Mouse (Mus musculus) embryonic facial prominence, embryonic 12.5 days (tissue): ENCODE data around the gene Ispd. TPM values are rescaled to one million over a fixed set of nuclear protein-coding genes. Genes with fewer than 3 reads are reported as not detected.
"Not testable (repeated sequence)": the region's sequence is repeated elsewhere in the genome, so short reads cannot be mapped to it uniquely, and the experiment has no call there.

Experiments
- ATAC-seq: fragments of 200-750 bp; cut with Nextera tagmentation; 2 replicates; pipeline ENCODE4 v1.8.0; 2017; ENCODE audit not compliant: insufficient number of reproducible peaks, insufficient read depth, low FRiP score, low TSS enrichment
- H3K27ac ChIP-seq: fragments of 300-500 bp; sonication (generic); 2 replicates; pipeline ENCODE4 v1.5.1; 2016; ENCODE audit warnings: mild to moderate bottlenecking
- H3K27me3 ChIP-seq: fragments of 300-500 bp; sonication (generic); 2 replicates; pipeline ENCODE4 v1.6.1; 2016; ENCODE audit warnings: mild to moderate bottlenecking, moderate library complexity
- H3K36me3 ChIP-seq: fragments of 300-500 bp; sonication (generic); 2 replicates; pipeline ENCODE4 v1.6.1; 2016; ENCODE audit warnings: mild to moderate bottlenecking
- H3K4me1 ChIP-seq: fragments of 300-500 bp; sonication (generic); 2 replicates; pipeline ENCODE4 v1.6.1; 2016
- H3K4me2 ChIP-seq: fragments of 300-500 bp; sonication (generic); replicated peaks from 2 replicates; pipeline ENCODE4 v1.6.1; 2016; ENCODE audit warnings: mild to moderate bottlenecking, moderate library complexity
- H3K4me3 ChIP-seq: fragments of 300-500 bp; sonication (generic); 2 replicates; pipeline ENCODE4 v1.5.1; 2016; ENCODE audit warnings: mild to moderate bottlenecking
- H3K9ac ChIP-seq: fragments of 300-500 bp; sonication (generic); 2 replicates; pipeline ENCODE4 v1.6.1; 2016; ENCODE audit warnings: mild to moderate bottlenecking, moderate library complexity
- H3K9me3 ChIP-seq: fragments of 300-500 bp; sonication (generic); 2 replicates; pipeline ENCODE4 v1.6.1; 2016; ENCODE audit warnings: mild to moderate bottlenecking, moderate library complexity
- WGBS: fragments of 180-500 bp; shearing (Covaris S2); methylation state at CpG from one replicate; pipeline ENCODE4 v1.1.7; 2016; 5-methylcytosine and 5-hydroxymethylcytosine counted together
- polyA plus RNA-seq: library from polyadenylated mRNA; unstranded; fragments of >200 nt; fragmentation: Nextera tagmentation; extraction: Ambion mirVana; gene quantifications from 2 replicates; pipeline ENCODE4 v1.2.1, GENCODE M21; 2016

Gene Ispd
- polyA plus RNA-seq = 10.6 and 12.1 TPM in 2 replicates

- under 1% methylated on average over 63 of the region's 64 CpGs for WGBS
- H3K4me1 ChIP-seq = peaks cover 13% of the 10 kb centered on the region; the same call in 1 of the 2 replicates
Observed at GRCm38 (mm10) chr12:36381441-36382340, at the start of gene Ispd, which contains the start of gene D630036H23Rik. TSS of gene Ispd (plus strand) at chr12:36381450. TSS of gene D630036H23Rik (minus strand) at chr12:36382181.

GRCm38 (mm10) chr12:36332676-36333075 lies 48.6 kb upstream of the Ispd start:
- no peaks in the 10 kb centered on the region for H3K27me3 ChIP-seq
- H3K4me1 ChIP-seq = no peaks in the 10 kb centered on the region
- no peaks in the 10 kb centered on the region for H3K36me3 ChIP-seq
- H3K4me2 ChIP-seq = no peak overlapping the region
- ATAC-seq = no peak
- 78% methylated on average over 1 of the region's 1 CpGs for WGBS
- H3K9me3 ChIP-seq = no peaks in the 10 kb centered on the region
- H3K4me3 ChIP-seq = no peak overlapping the region
- no peak overlapping the region for H3K9ac ChIP-seq
- no peak overlapping the region for H3K27ac ChIP-seq

More at GRCm38 (mm10) chr12:36381441-36382340, at the start of gene Ispd, which contains the start of gene D630036H23Rik:
- H3K27ac ChIP-seq = peak within 1 kb of the TSS; percentile 96
- peak within 1 kb of the TSS; percentile 71 for H3K4me2 ChIP-seq
- peak within 1 kb of the TSS; percentile 94 for H3K9ac ChIP-seq
- peak within 1 kb of the TSS; percentile 64 for H3K4me3 ChIP-seq
- H3K27me3 ChIP-seq = no peaks in the 10 kb centered on the region
- ATAC-seq = peak; percentile 85
- H3K9me3 ChIP-seq = no peaks in the 10 kb centered on the region
- no peaks in the 10 kb centered on the region for H3K36me3 ChIP-seq

DNA sequence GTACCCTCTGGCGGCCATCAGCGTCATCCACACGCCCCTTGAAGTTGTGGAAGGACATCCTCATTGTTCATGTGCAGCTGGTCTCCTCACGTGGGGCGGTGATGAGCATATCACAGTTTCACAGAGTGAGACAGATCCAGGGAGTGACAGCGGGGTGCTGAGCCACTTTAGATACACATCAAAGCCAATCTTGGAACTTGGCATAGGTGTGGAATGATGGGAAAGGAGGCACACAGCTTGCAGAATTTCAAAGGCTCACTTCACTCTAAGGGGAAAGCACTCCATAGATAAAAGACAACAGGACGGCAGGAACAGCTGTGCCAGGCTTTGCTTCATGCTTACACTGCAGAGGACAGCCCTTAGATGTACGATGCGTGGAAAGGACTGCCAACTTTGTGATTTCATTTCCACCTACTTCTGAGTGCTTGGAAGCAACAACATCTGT lies 47.4 kb upstream of the Ispd start:
- WGBS = 86% methylated on average over 9 of the region's 9 CpGs
- no peaks in the 10 kb centered on the region for H3K27me3 ChIP-seq
- no peaks in the 10 kb centered on the region for H3K4me1 ChIP-seq
- H3K4me2 ChIP-seq = no peak overlapping the region
- no peak overlapping the region for H3K9ac ChIP-seq
- no peaks in the 10 kb centered on the region for H3K36me3 ChIP-seq
- no peak for ATAC-seq
- no peak overlapping the region for H3K27ac ChIP-seq
- no peak overlapping the region for H3K4me3 ChIP-seq
- no peaks in the 10 kb centered on the region for H3K9me3 ChIP-seq

GRCm38 (mm10) chr12:36344131-36344530 lies 37.1 kb upstream of the Ispd start:
- Histone ChIP-seq H3K9ac (no peak overlapping the region), H3K9me3 (no peaks in the 10 kb centered on the region), H3K4me3 (no peak overlapping the region), H3K4me1 (no peaks in the 10 kb centered on the region), H3K4me2 (no peak overlapping the region), H3K36me3 (no peaks in the 10 kb centered on the region), H3K27ac (no peak overlapping the region), H3K27me3 (no peaks in the 10 kb centered on the region)
- ATAC-seq = no peak
- WGBS = 32% methylated on average over 4 of the region's 4 CpGs

DNA sequence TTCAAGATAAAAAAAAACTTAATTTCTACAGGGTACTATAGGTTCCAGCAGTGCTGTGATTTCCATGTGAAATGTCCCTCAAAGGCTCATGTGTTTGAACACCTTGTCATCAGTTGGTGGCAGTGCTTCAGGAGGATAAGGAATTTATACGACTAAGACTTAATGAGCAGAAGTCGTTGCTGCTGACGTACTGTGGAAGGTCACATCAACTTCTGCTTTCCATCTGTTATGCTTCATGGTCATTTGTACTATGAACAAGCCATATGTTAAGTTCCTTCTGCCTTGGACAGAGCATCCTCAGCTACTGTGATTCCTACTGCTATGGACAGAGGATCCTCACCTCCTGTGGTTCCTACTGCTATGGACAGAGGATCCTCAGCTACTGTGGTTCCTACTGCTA lies 21.2 kb upstream of the Ispd start:
- no peak for ATAC-seq
- no peak overlapping the region for H3K4me3 ChIP-seq
- H3K4me1 ChIP-seq = no peaks in the 10 kb centered on the region
- no peak overlapping the region for H3K9ac ChIP-seq
- no peaks in the 10 kb centered on the region for H3K9me3 ChIP-seq
- H3K36me3 ChIP-seq = no peaks in the 10 kb centered on the region
- no peak overlapping the region for H3K4me2 ChIP-seq
- no peaks in the 10 kb centered on the region for H3K27me3 ChIP-seq
- 85% methylated on average over 3 of the region's 3 CpGs for WGBS
- H3K27ac ChIP-seq = no peak overlapping the region

DNA sequence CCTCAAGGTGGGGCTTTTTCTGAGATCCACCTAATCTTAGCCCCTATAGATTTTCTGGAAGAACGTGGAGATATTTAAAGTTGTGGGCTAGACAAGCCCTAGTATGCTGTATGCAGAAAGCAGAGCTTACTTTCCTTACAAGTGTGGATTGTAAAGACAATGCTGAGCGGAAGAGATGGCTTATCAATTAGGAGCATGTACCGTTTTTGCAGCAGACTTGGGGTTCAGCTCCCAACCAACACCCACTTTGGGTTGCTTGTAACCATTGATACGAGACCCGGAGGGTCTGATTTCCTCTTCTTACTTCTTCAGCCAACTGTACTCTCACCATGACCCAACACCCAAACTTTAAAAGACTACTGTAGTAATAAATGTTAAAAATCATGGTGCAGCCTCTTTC lies 20.6 kb upstream of the Ispd start:
- H3K4me1 ChIP-seq = no peaks in the 10 kb centered on the region
- H3K27ac ChIP-seq = no peak overlapping the region
- no peak for ATAC-seq
- 92% methylated on average over 5 of the region's 5 CpGs for WGBS
- no peaks in the 10 kb centered on the region for H3K27me3 ChIP-seq
- H3K4me2 ChIP-seq = no peak overlapping the region
- H3K4me3 ChIP-seq = no peak overlapping the region
- no peaks in the 10 kb centered on the region for H3K9me3 ChIP-seq
- H3K9ac ChIP-seq = no peak overlapping the region
- H3K36me3 ChIP-seq = no peaks in the 10 kb centered on the region

DNA sequence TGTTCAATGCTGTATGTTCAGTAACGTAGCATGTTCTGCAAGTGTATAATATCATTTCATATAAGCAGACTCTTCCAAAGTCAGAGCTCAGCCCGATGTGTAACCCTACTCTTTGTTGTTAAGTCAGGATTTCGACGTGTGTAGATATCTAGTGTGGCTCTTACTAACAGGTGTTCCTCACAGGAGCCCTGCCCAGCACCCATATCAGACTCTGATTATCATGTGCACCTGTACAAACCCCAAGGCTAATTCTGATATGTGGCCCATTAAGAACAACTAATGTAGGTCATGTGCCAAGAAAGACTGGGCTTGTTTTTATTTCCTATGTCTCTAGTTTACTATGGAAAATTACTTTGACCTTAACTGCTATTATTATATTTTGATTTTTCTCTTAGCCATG lies 17.2 kb upstream of the Ispd start:
- Histone ChIP-seq H3K4me2 (no peak overlapping the region), H3K4me3 (no peak overlapping the region), H3K9me3 (no peaks in the 10 kb centered on the region), H3K36me3 (no peaks in the 10 kb centered on the region), H3K27me3 (no peaks in the 10 kb centered on the region), H3K27ac (no peak overlapping the region), H3K4me1 (no peaks in the 10 kb centered on the region), H3K9ac (no peak overlapping the region)
- 87% methylated on average over 4 of the region's 4 CpGs for WGBS
- ATAC-seq = no peak

- H3K36me3 ChIP-seq = no peaks in the 10 kb centered on the region
- H3K4me3 ChIP-seq = no peak overlapping the region
- no peak for ATAC-seq
- H3K4me1 ChIP-seq = no peaks in the 10 kb centered on the region
- H3K27me3 ChIP-seq = no peaks in the 10 kb centered on the region
- WGBS = 43% methylated on average over 4 of the region's 4 CpGs
- H3K9me3 ChIP-seq = no peaks in the 10 kb centered on the region
- H3K9ac ChIP-seq = no peak overlapping the region
- no peak overlapping the region for H3K4me2 ChIP-seq
- H3K27ac ChIP-seq = no peak overlapping the region
Observed at GRCm38 (mm10) chr12:36373237-36373998, 7.8 kb upstream of the Ispd start.

DNA sequence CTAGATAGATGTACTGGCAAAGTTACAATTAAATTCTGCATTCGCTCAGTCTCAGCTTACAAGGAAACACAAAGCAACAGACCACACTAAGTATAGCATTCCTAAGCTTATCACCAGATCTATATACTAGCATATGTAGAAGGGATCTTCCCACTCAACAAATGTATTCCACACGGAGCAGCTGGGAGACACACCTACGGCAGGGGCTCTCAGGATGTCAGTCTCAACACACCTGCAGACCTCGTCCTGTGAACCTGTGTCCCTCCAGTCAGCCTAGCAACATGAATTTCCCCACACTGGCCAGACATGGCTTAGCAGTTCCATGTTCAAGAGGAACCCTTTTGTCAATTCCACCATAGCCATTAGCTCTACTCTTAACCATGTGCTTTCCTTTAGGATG lies 4.9 kb upstream of the Ispd start:
- not testable (repeated sequence) for H3K27me3 ChIP-seq, H3K4me2 ChIP-seq, H3K4me3 ChIP-seq, ATAC-seq, H3K4me1 ChIP-seq, H3K9ac ChIP-seq, H3K27ac ChIP-seq, H3K36me3 ChIP-seq, H3K9me3 ChIP-seq
- WGBS = 76% methylated on average over 3 of the region's 4 CpGs

GRCm38 (mm10) chr12:36380254-36380653 lies 996 bp upstream of the Ispd start:
- peaks cover 13% of the 10 kb centered on the region; the same call in 1 of the 2 replicates for H3K4me1 ChIP-seq
- H3K36me3 ChIP-seq = no peaks in the 10 kb centered on the region
- no peaks in the 10 kb centered on the region for H3K9me3 ChIP-seq
- WGBS = 47% methylated on average over 3 of the region's 3 CpGs
- no peak overlapping the region for H3K4me3 ChIP-seq
- no peak overlapping the region for H3K4me2 ChIP-seq
- no peak overlapping the region for H3K27ac ChIP-seq
- no peak overlapping the region for H3K9ac ChIP-seq
- no peak for ATAC-seq
- H3K27me3 ChIP-seq = no peaks in the 10 kb centered on the region

DNA sequence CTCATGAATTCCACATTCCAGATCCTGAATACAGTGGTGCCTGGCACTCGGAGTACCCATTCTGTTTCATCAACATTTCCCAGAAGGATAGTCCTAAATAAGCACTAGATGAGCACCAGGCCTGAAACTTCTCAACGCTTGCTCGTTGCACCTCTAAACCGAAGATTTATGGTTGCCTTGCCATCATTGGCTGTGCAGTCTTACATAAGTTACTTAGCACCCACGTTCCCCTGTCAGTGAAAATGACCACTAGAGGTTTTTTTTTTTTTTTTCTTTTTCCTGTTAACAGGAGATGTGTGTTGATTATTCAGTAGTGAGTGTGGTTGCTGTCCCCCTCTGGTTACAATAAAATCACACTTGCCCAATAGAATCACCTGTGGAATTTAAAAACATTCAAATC lies 444 bp upstream of the Ispd start:
- Histone ChIP-seq H3K9me3 (no peaks in the 10 kb centered on the region), H3K27me3 (no peaks in the 10 kb centered on the region), H3K9ac (no peak overlapping the region), H3K36me3 (no peaks in the 10 kb centered on the region), H3K4me1 (peaks cover 13% of the 10 kb centered on the region; the same call in 1 of the 2 replicates), H3K4me2 (no peak overlapping the region), H3K27ac (no peak overlapping the region), H3K4me3 (no peak overlapping the region)
- ATAC-seq = no peak
- WGBS = 63% methylated on average over 5 of the region's 5 CpGs
